Mouse (Mus musculus): ENCODE results near the gene Casp7.

DNA sequence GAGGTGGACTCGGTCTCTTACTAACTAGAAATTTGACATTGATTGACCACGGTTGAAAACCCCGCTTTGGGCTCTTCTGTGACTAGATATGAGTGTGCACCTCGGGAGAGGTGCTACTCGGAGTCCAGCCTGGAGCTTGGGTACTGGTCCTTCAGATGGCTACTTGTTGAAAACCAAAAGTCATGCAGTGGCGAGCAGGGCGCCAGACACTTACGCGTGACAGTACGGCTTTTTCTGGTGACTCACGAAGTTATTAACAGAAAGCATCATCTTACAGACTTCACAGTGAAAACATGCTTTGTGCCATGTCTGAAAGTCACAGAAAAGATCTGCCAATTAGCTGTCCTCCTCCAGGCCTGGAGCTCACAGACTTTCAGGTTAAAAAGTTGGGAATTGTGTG, 7.8 kb upstream of the Casp7 start:
- TF ChIP-seq CTCF (conservative IDR thresholded peaks at IDR 0.05; ENCODE audit: low read length) (no peak), NANOG (IDR thresholded peaks at IDR 0.05; ENCODE audit: borderline replicate concordance, low read length) (no peak)
